Mouse (Mus musculus): ENCODE results near the gene Pax5.

DNA sequence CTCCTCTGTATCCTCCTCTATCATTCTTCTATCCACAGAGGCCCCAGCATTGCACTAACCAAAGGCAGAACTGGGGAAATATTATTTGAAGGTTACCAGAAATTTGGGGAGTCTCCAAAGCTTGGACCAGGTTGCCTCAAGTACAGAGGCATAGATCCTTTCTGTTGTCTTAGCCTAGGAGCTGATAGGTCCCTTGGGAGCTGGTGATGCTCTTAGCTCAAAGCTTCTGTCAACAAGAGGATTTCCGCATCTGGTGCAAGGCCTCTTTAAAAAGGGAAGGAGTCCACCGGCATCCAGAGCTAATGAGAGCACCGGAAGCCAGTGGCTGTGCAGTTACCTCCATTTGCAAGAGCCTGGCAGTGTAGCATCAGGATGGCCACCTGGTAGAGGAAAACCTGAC is 5.1 kb downstream of the Pax5 start:
- TF ChIP-seq CTCF (IDR thresholded peaks at IDR 0.05) = no peak
- no peak for TF ChIP-seq EP300 (IDR thresholded peaks at IDR 0.05)
